Mouse (Mus musculus): ENCODE data around the gene Fgf15.
"Not testable (repeated sequence)": the region's sequence is repeated elsewhere in the genome, so short reads cannot be mapped to it uniquely, and the experiment has no call there.

Fgf15 gene

DNA sequence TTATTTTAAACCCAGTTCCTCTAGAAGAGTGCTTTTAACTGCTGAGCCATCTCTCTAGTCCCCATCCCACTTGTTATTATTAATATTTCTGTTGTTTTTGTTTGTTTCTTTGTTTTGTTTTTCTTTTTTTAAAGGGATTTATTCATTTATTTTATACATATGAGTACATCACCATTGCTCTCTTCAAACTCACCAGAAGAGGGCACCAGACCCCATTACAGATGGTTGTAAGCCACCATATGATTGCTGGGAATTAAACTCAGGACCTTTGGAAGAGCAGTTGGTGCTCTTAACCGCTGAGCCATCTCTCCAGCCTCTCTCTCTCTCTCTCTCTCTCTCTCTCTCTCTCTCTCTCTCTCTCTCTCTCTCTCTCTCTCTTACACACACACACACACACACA lies 5.7 kb upstream of the Fgf15 start:
- DNase-seq (ENCODE audit: low read depth): not testable (repeated sequence)

DNA sequence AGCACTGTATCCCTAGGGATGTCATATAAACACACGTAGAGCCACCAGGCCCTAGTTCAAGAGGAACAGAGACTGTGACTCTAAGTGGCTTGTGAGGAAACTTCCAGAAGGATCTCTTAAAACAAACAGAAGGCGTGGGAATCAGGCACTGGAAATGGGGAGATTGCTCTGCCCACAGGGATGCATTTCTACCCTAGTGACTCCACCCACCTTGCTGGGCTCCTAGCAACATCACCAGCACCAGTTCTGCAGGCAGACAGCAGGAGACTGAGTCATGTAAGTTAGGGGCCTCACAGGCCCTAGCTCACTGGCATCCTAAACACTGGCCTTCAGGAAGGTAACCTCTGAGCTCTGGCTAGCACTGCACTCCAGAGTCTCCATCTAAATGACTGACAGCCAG lies 4.5 kb upstream of the Fgf15 start:
- no peak for DNase-seq (ENCODE audit: low read depth)

DNA sequence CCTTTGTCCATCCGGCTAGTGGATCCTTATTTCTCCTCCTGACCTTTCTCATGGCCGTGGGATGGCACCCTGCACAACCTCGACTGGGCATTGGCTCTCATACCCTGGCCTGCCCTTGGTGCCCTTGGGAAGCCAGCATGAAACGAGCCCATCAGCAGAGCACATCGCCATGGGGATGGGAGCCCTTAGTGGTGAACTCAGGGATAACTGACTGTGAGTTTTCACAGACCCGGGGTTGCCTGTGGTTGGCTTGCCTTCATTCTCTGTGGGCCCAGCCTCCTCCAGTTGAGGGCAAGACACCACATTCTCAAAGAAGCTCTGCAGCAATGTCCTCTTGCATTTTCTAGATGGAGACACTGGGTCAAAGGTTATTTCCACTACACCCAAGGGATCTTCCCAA lies 4.0 kb upstream of the Fgf15 start:
- DNase-seq (ENCODE audit: low read depth): no peak

GRCm38 (mm10) chr7:144894191-144894590 lies 2.1 kb upstream of the Fgf15 start:
- DNase-seq (ENCODE audit: low read depth): no peak

DNA sequence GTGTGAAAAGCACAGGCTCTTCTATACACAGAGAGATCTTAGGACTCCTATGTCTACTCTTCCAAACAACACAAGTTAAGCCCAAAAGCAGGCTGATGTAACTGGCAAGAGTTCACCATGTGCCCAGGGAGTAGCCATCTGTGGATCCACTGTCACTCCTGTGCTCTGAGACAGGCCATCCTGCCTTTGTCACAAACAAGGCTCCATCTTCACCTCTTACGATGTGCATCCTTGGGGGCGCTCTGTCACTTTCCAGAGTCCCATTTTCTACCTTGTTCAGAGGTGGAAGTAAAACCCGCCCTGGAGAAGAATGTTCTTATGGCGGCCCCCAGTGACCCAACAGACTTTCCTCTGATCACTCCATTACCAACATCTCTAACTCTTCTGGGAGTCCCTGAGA lies 1.6 kb upstream of the Fgf15 start:
- DNase-seq (ENCODE audit: low read depth): no peak

GRCm38 (mm10) chr7:144895305-144896111 lies 823 bp upstream of the Fgf15 start:
- DNase-seq (ENCODE audit: low read depth): peak; percentile 54

DNA sequence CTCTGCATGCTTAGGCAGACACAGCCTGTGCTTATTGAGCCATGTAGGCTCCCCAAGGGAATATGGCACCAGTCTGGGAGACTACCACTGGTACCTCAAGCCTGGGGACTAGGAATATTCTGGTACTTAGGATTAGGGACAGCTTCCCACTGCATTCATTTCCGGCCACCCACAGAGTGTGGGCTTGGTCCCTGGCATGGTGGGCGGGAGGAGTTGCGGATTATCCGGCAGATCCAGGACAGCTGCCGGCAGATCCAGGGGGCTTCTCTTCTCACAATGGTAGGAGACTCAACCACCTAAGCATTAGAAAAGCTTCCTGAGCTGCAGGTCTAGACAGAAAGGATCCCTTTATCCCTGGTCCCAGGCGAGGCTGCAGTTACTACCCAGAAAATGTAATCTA lies 2.2 kb downstream of the Fgf15 start:
- no peak for DNase-seq (ENCODE audit: low read depth)

- not testable (repeated sequence) for DNase-seq (ENCODE audit: low read depth)
Observed at GRCm38 (mm10) chr7:144905514-144905913, 9.2 kb downstream of the Fgf15 start.

- DNase-seq (ENCODE audit: low read depth): peak; percentile 48
Observed at GRCm38 (mm10) chr7:144906708-144907397, 10.5 kb downstream of the Fgf15 start.

GRCm38 (mm10) chr7:144907793-144908192 lies 11.5 kb downstream of the Fgf15 start:
- peak; percentile 53 for DNase-seq (ENCODE audit: low read depth)

- no peak for DNase-seq (ENCODE audit: low read depth)
Observed at GRCm38 (mm10) chr7:144908705-144909104, 12.4 kb downstream of the Fgf15 start.

DNA sequence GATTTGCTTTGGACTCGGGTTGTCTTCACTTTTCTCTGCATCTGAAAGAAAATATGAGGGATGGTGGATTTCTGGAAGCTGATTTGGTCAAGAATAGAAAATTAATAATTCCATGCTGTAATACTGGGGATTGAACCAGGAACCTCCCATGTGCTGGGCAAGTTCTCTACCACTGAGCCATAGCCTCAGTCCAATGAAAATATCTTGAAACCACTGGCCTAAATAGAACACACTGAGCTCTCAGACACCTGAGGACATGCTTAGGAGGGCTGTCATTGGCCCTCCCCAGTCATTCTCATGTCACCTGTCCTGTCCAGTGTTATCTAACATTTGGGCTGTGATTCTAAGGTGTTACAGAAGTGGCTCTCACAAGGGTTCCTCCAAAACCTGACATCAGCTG lies 14.8 kb downstream of the Fgf15 start:
- no peak for DNase-seq (ENCODE audit: low read depth)

DNA sequence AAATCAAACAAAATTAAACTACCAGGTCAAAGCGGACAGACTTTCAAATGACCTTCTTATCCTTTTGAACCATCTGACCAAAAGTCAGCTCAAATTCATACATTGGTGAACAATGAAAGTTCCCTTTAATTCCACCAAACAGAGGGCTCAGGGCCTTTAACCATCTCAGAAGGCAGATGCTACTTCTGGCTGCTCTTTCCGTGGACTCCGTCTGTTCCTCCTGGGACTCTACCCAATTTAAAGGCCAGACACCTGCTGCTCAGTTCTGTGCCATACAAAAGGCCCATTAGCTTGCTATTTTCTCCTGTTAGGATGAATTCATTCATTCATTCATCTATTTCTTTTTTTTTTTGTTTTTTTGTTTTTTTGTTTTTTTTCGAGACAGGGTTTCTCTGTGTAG lies 16.6 kb downstream of the Fgf15 start:
- DNase-seq (ENCODE audit: low read depth): no peak

GRCm38 (mm10) chr7:144914296-144914947 lies 18.1 kb downstream of the Fgf15 start:
- DNase-seq (ENCODE audit: low read depth): no peak

GRCm38 (mm10) chr7:144914948-144915750 lies 18.8 kb downstream of the Fgf15 start, which contains the start of gene LTO1:
Gene LTO1 (plus strand): TSS chr7:144915100.
- peak; percentile 91 for DNase-seq (ENCODE audit: low read depth)

- DNase-seq (ENCODE audit: low read depth): no peak
Observed at GRCm38 (mm10) chr7:144918823-144919222, 22.5 kb downstream of the Fgf15 start.

DNA sequence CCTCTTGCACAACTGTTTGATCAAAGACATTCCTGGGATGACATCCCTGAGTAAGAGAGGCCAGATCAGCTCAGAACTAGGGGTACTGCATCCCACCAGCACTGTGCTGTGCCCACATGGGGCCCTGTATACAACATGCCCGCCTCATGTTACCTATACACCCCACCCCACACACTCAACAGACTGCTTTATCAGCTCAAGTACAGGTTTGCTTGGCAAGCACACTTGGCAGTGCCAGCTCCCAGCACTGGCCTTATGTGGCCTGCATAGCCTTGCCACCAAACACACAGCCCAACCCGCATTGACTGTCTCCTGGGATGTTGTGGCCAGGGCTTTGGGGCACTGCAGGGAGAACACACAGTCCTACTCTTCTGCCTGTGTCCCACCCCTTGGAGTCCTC lies 31.3 kb downstream of the Fgf15 start:
- no peak for DNase-seq (ENCODE audit: low read depth)

- DNase-seq (ENCODE audit: low read depth): no peak
Observed at GRCm38 (mm10) chr7:144928009-144928888, 31.9 kb downstream of the Fgf15 start.

GRCm38 (mm10) chr7:144928889-144929210 lies 32.5 kb downstream of the Fgf15 start:
- DNase-seq (ENCODE audit: low read depth): no peak

DNA sequence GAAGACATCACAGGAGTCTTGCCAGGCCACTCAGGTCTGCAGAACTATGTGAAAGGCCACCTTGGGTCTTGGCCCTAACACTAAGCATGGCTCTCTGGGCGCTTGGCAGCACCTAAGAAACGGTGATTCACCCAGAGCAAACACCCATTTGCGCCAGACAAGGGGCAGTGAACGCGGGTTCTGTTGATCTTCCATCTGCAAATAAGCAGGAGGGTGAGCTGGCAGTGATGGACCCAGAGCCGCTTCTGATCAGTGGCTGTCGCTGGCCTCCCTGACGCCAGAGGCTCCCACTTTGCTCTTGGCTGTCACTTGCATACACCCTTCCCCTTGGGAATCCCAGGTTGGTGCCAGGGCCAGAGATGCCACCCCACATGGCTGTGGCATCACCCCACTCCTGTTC lies 33.2 kb downstream of the Fgf15 start:
- DNase-seq (ENCODE audit: low read depth): no peak

DNA sequence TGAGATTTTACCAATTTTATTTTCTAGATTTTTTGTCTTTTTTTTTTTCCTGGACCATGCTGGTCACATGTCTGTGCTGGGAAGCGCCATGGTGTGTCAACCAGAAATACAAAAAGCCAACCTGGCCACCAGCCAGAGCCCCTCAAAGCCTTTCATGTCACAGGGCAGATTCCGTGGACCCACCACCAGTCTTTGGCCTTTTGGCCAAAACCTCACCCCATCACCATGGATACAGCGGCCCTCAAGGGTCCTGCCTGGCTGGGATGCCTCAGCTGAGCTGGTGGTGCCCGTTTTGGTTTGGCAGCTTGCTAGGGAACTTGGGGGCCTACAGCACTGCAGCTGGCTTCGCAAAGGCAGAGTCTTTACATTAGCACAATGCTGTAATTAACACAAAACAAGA lies 33.6 kb downstream of the Fgf15 start:
- DNase-seq (ENCODE audit: low read depth): no peak
